8 mouse cellular contexts compared by ENCODE assay signal in genomic region chr7:100608130-100608741, GRCm38 (mm10). TPM values are rescaled to one million over a fixed set of nuclear protein-coding genes. Genes with fewer than 3 reads are reported as not detected.
DNase-seq lines count a peak whose midpoint lies in the region; ATAC-seq and TF ChIP-seq lines count a peak whose summit lies in the region.

Gene Mrpl48 (minus strand): TSS chr7:100608301.

- no peaks in the 10 kb centered on the region for H3K9me3 ChIP-seq in forebrain, embryonic 13.5 days (replicated peaks)
- H3K9me3 ChIP-seq in heart, embryonic 16.5 days (replicated peaks; ENCODE audit: control insufficient read depth, low read length), result no peaks in the 10 kb centered on the region
- H3K9me3 ChIP-seq in liver, embryonic 14.5 days (ENCODE audit: control insufficient read depth, low read length), result no peaks in the 10 kb centered on the region
- no peaks in the 10 kb centered on the region for H3K9me3 ChIP-seq in neural tube, embryonic 11.5 days (ENCODE audit: control insufficient read depth, low read length)

- peaks cover 21% of the 10 kb centered on the region for H3K4me1 ChIP-seq in forebrain, embryonic 13.5 days
- peaks cover 7% of the 10 kb centered on the region for H3K4me1 ChIP-seq in heart, embryonic 16.5 days (ENCODE audit: control insufficient read depth, insufficient read depth, low read length)
- peaks cover 6 to 8% of the 10 kb centered on the region in 2 experiments for H3K4me1 ChIP-seq in liver, embryonic 14.5 days (replicated peaks; ENCODE audit: control insufficient read depth in 2 of 2, insufficient read depth in 2 of 2, low read length in 1 of 2)
- peaks cover 5% of the 10 kb centered on the region for H3K4me1 ChIP-seq in neural tube, embryonic 11.5 days (ENCODE audit: control insufficient read depth, insufficient read depth, low read length)

- H3K4me3 ChIP-seq in forebrain, embryonic 13.5 days, result peak within 1 kb of the TSS; percentile 88
- H3K4me3 ChIP-seq in heart, embryonic 16.5 days (ENCODE audit: low read length), result peak within 1 kb of the TSS; percentile 100
- H3K4me3 ChIP-seq in liver, embryonic 14.5 days (ENCODE audit: insufficient read depth in 1 of 2, low read depth in 2 of 2, low read length in 2 of 2), result peak within 1 kb of the TSS; percentile 71 to 77
- H3K4me3 ChIP-seq in neural tube, embryonic 11.5 days (ENCODE audit: low read depth, low read length), result peak within 1 kb of the TSS; percentile 99

- ATAC-seq in cerebellum, adult (ENCODE audit: insufficient number of reproducible peaks, low FRiP score, low TSS enrichment), result peak; percentile 16
- peak; percentile 29 for ATAC-seq in forebrain, embryonic 13.5 days
- ATAC-seq in heart, embryonic 16.5 days (replicated peaks; ENCODE audit: extremely low read depth, insufficient read depth, low FRiP score), result peak; percentile 34
- ATAC-seq in liver, embryonic 14.5 days (ENCODE audit: insufficient read depth), result peak; percentile 17; the same call in 1 of the 2 replicates
- peak; percentile 49 for ATAC-seq in neural tube, embryonic 11.5 days (ENCODE audit: insufficient read depth, low FRiP score, low TSS enrichment)

- no peak for TF ChIP-seq CTCF in liver, embryonic 14.5 days (IDR thresholded peaks at IDR 0.05; ENCODE audit: low read depth)

- H3K36me3 ChIP-seq in forebrain, embryonic 13.5 days (ENCODE audit: poor library complexity, severe bottlenecking), result no peaks in the 10 kb centered on the region
- no peaks in the 10 kb centered on the region for H3K36me3 ChIP-seq in heart, embryonic 16.5 days (ENCODE audit: control insufficient read depth, insufficient read depth)
- H3K36me3 ChIP-seq in liver, embryonic 14.5 days (replicated peaks; ENCODE audit: control insufficient read depth, insufficient read depth, low read depth), result no peaks in the 10 kb centered on the region
- no peaks in the 10 kb centered on the region for H3K36me3 ChIP-seq in neural tube, embryonic 11.5 days (ENCODE audit: control insufficient read depth, insufficient read depth, low read length)

- TF ChIP-seq EP300 in liver, embryonic 14.5 days (IDR thresholded peaks at IDR 0.05; ENCODE audit: low read depth), result no peak

- H3K27ac ChIP-seq in forebrain, embryonic 13.5 days, result peak within 1 kb of the TSS; percentile 100
- H3K27ac ChIP-seq in heart, embryonic 16.5 days (ENCODE audit: low read length), result peak within 1 kb of the TSS; percentile 100
- H3K27ac ChIP-seq in liver, embryonic 14.5 days, result peak within 1 kb of the TSS; percentile 96
- H3K27ac ChIP-seq in neural tube, embryonic 11.5 days (ENCODE audit: low read depth, low read length), result peak within 1 kb of the TSS; percentile 99

- H3K9ac ChIP-seq in forebrain, embryonic 13.5 days, result peak within 1 kb of the TSS; percentile 99
- H3K9ac ChIP-seq in heart, embryonic 16.5 days (ENCODE audit: low read length), result peak within 1 kb of the TSS; percentile 100
- peak within 1 kb of the TSS; percentile 83 for H3K9ac ChIP-seq in liver, embryonic 14.5 days (replicated peaks)
- peak within 1 kb of the TSS; percentile 98 for H3K9ac ChIP-seq in neural tube, embryonic 11.5 days (ENCODE audit: low read length)

- peak; percentile 18 for DNase-seq in ES-CJ7 (ENCODE audit: low read depth, low spot score)
- peak; percentile 51 to 72 for DNase-seq in kidney, postnatal 25 days
- DNase-seq in liver, embryonic 14.5 days (ENCODE audit: low read depth in 3 of 3, low spot score in 3 of 3), result no peak
- peak; percentile 64 for DNase-seq in neural tube, embryonic 11.5 days (ENCODE audit: low spot score)
- DNase-seq in telencephalon, adult 2 months (ENCODE audit: low read depth, low spot score), result peak; percentile 21

- WGBS in forebrain, embryonic 13.5 days, result under 1% methylated on average over 42 of the region's 43 CpGs
- under 1% methylated on average over 42 of the region's 43 CpGs for WGBS in heart, embryonic 16.5 days
- under 1% methylated on average over 43 of the region's 43 CpGs for WGBS in liver, embryonic 14.5 days (ENCODE audit: insufficient replicate concordance)
- WGBS in neural tube, embryonic 11.5 days, result under 1% methylated on average over 33 of the region's 43 CpGs

- H3K4me2 ChIP-seq in forebrain, embryonic 13.5 days, result peak within 1 kb of the TSS; percentile 79
- H3K4me2 ChIP-seq in heart, embryonic 16.5 days (ENCODE audit: low read depth, low read length), result peak within 1 kb of the TSS; percentile 92
- peak within 1 kb of the TSS; percentile 91 for H3K4me2 ChIP-seq in liver, embryonic 14.5 days (ENCODE audit: low read depth)
- peak within 1 kb of the TSS; percentile 52 for H3K4me2 ChIP-seq in neural tube, embryonic 11.5 days (ENCODE audit: low read depth)

- no peaks in the 10 kb centered on the region for H3K27me3 ChIP-seq in forebrain, embryonic 13.5 days
- no peaks in the 10 kb centered on the region; the same call in 1 of the 2 replicates for H3K27me3 ChIP-seq in heart, embryonic 16.5 days (ENCODE audit: control insufficient read depth, insufficient read depth, low read length)
- no peaks in the 10 kb centered on the region for H3K27me3 ChIP-seq in liver, embryonic 14.5 days (ENCODE audit: control insufficient read depth, insufficient read depth, low read length)
- no peaks in the 10 kb centered on the region for H3K27me3 ChIP-seq in neural tube, embryonic 11.5 days (ENCODE audit: control insufficient read depth, insufficient read depth, low read length)

RNA-seq across cellular contexts. Expression of gene Mrpl48, which starts in this region (rescaled TPM):
- polyA plus RNA-seq in forebrain, embryonic 13.5 days (2015; fragmentation: Nextera tagmentation; extraction: Ambion mirVana), result 67.6 and 69.9 TPM in 2 replicates
- 84.1 and 93.5 TPM in 2 replicates for polyA plus RNA-seq in heart, embryonic 16.5 days (2015; fragmentation: Nextera tagmentation; extraction: Ambion mirVana)
- 15.1 and 21.5 TPM in 2 replicates for polyA plus RNA-seq in liver, embryonic 14.5 days (2012; rRNA removed)
- polyA plus RNA-seq in liver, embryonic 14.5 days (2014; fragmentation: Nextera tagmentation; extraction: Ambion mirVana), result 47.2 and 50.8 TPM in 2 replicates
- polyA plus RNA-seq in neural tube, embryonic 11.5 days (2014; fragmentation: Nextera tagmentation; extraction: Ambion mirVana), result 57.4 and 60.8 TPM in 2 replicates

Comparison
In these comparisons a context has a peak if more than half of its experiments do, and no peak if none do; other contexts are left out.
1. DNase-seq: peak in ES-CJ7 (single experiment), kidney, postnatal 25 days (2 of 2), neural tube, embryonic 11.5 days (single experiment) and telencephalon, adult 2 months (single experiment); none in liver, embryonic 14.5 days (0 of 3).
2. Peak in every context shown above with its lines, with median percentiles within 50 percentile points of each other: ATAC-seq, H3K27ac ChIP-seq, H3K4me2 ChIP-seq, H3K4me3 ChIP-seq and H3K9ac ChIP-seq.